ENCODE assay signal across 8 mouse cellular contexts in genomic region chr5:121838341-121839127, GRCm38 (mm10). TPM values are rescaled to one million over a fixed set of nuclear protein-coding genes. Genes with fewer than 3 reads are reported as not detected.
DNase-seq lines count a peak whose midpoint lies in the region; ATAC-seq lines count a peak whose summit lies in the region.

No protein-coding gene starts in this region.

- H3K4me1 ChIP-seq in heart, embryonic 14.5 days (ENCODE audit: control insufficient read depth in 2 of 2, insufficient read depth in 2 of 2, low read length in 2 of 2), result peaks cover 34 to 44% of the 10 kb centered on the region in 2 experiments

- peak overlapping the region; percentile 68 to 87 for H3K27ac ChIP-seq in heart, embryonic 14.5 days (replicated peaks in 1 of 2; ENCODE audit: control insufficient read depth in 1 of 2, insufficient read depth in 1 of 2, low read depth in 2 of 2, low read length in 2 of 2)

- WGBS in heart, embryonic 14.5 days, result under 1% methylated on average over 46 of the region's 46 CpGs

- H3K4me3 ChIP-seq in heart, embryonic 14.5 days (ENCODE audit: control insufficient read depth in 1 of 2, insufficient read depth in 1 of 2, low read depth in 1 of 2, low read length in 2 of 2), result peak overlapping the region; percentile 50 to 90

- H3K4me2 ChIP-seq in heart, embryonic 14.5 days (ENCODE audit: low read length), result peak overlapping the region; percentile 80

- H3K9me3 ChIP-seq in heart, embryonic 14.5 days (ENCODE audit: control insufficient read depth, low read length), result no peaks in the 10 kb centered on the region

- peaks cover under 1% of the 10 kb centered on the region for H3K27me3 ChIP-seq in heart, embryonic 14.5 days (ENCODE audit: control insufficient read depth, insufficient read depth, low read length)

- no peaks in the 10 kb centered on the region for H3K36me3 ChIP-seq in heart, embryonic 14.5 days (ENCODE audit: control insufficient read depth, insufficient read depth, low read length)

- H3K9ac ChIP-seq in heart, embryonic 14.5 days (ENCODE audit: low read length), result peak overlapping the region; percentile 69

- no peak for ATAC-seq in heart, embryonic 14.5 days (ENCODE audit: insufficient number of reproducible peaks, insufficient read depth, low FRiP score, low read depth)

- peak; percentile 52 to 62 for DNase-seq in right cerebral cortex, adult 2 months (ENCODE audit: low spot score in 2 of 2)
- no peak for DNase-seq in right cerebral cortex, postnatal 36 days (ENCODE audit: low spot score in 2 of 2)
- DNase-seq in embryo, embryonic 11 days, result peak; percentile 49
- peak; percentile 83 for DNase-seq in kidney, postnatal 10 days
- DNase-seq in lung, postnatal 4 days, result peak; percentile 85 to 88
- DNase-seq in spleen, adult 12 weeks (ENCODE audit: low spot score), result peak; percentile 50
- DNase-seq in ovary, postnatal 14 days (ENCODE audit: low spot score), result no peak

RNA-seq across cellular contexts. Expression of gene Sh2b3, which starts 1.1 kb away (rescaled TPM):
- 16.5 and 18.1 TPM in 2 replicates for polyA plus RNA-seq in heart, embryonic 14.5 days (2014; fragmentation: Nextera tagmentation; extraction: Ambion mirVana)

RNA-seq across cellular contexts. Expression of gene Pheta1, which starts 10.2 kb away (rescaled TPM):
- polyA plus RNA-seq in heart, embryonic 14.5 days (2014; fragmentation: Nextera tagmentation; extraction: Ambion mirVana), result 10.8 and 11.5 TPM in 2 replicates

Comparison
In these comparisons a context has a peak if more than half of its experiments do, and no peak if none do; other contexts are left out.
1. DNase-seq: peak in right cerebral cortex, adult 2 months (2 of 2), embryo, embryonic 11 days (single experiment), kidney, postnatal 10 days (single experiment), lung, postnatal 4 days (2 of 2) and spleen, adult 12 weeks (single experiment); none in right cerebral cortex, postnatal 36 days (0 of 2) and ovary, postnatal 14 days (single experiment).